Mouse (Mus musculus) CH12.LX (cell line): Measurements from ENCODE around the gene Kcnh6. TPM values are rescaled to one million over a fixed set of nuclear protein-coding genes. Genes with fewer than 3 reads are reported as not detected.

Experiments
- DNase-seq: peaks from one replicate; pipeline ENCODE4 v3.0.0-alpha.2; 2013; ENCODE audit errors: extremely low read depth
- H3K27ac ChIP-seq: 2 replicates; pipeline ENCODE4 v1.5.1; 2012; ENCODE audit warnings: low read depth, mild to moderate bottlenecking, control low read depth, moderate library complexity; ENCODE audit not compliant: insufficient read depth
- H3K27me3 ChIP-seq: replicated peaks from 2 replicates; pipeline ENCODE3; 2012; ENCODE audit warnings: inconsistent platforms
- H3K36me3 ChIP-seq, 2 experiments: replicated peaks in 1 of 2; 2 replicates each; pipeline versions ENCODE3 to v1.6.1; 2012; ENCODE audit warnings: inconsistent platforms in 1 of 2, low read length in 1 of 2, mild to moderate bottlenecking in 1 of 2, mixed read lengths in 1 of 2, moderate library complexity in 1 of 2; ENCODE audit not compliant: control insufficient read depth in 1 of 2, insufficient read depth in 1 of 2
- H3K4me1 ChIP-seq, 2 experiments: 2 replicates each; pipeline ENCODE4 v1.6.1; 2012; ENCODE audit warnings: inconsistent platforms in 1 of 2, moderate library complexity in 1 of 2; ENCODE audit not compliant: insufficient read depth in 2 of 2, control insufficient read depth in 1 of 2
- H3K4me2 ChIP-seq: 2 replicates; pipeline ENCODE4 v1.6.1; 2012; ENCODE audit warnings: low read depth, mild to moderate bottlenecking, control low read depth; ENCODE audit not compliant: poor library complexity, insufficient read depth, severe bottlenecking
- H3K4me3 ChIP-seq, 3 experiments: fragments of 150-350 bp in 1 of 3; sonication (generic) in 1 of 3; replicated peaks in 1 of 3; 2 replicates each; pipeline versions ENCODE3 to v1.5.1; 2011 to 2012; ENCODE audit warnings: low read depth in 2 of 3, low read length in 2 of 3, mild to moderate bottlenecking in 2 of 3, moderate library complexity in 2 of 3, control low read depth in 1 of 3, improper control_type of control experiment in 1 of 3, inconsistent platforms in 1 of 3, mixed read lengths in 1 of 3; ENCODE audit not compliant: poor library complexity in 1 of 3
- H3K79me2 ChIP-seq: replicated peaks from 2 replicates; pipeline ENCODE4 v1.6.1; 2012; ENCODE audit warnings: mild to moderate bottlenecking, moderate library complexity; ENCODE audit not compliant: control insufficient read depth, poor library complexity, insufficient read depth, severe bottlenecking; ENCODE audit errors: extremely low read depth
- H3K9ac ChIP-seq: 2 replicates; pipeline ENCODE4 v1.6.1; 2012; ENCODE audit warnings: low read depth, mild to moderate bottlenecking, control low read depth, moderate library complexity; ENCODE audit not compliant: insufficient read depth
- H3K9me3 ChIP-seq: replicated peaks from 2 replicates; pipeline ENCODE3; 2012; ENCODE audit warnings: low read length, inconsistent platforms, mixed read lengths
- EP300 ChIP-seq: IDR thresholded peaks from 2 replicates; pipeline ENCODE4 v1.6.1; 2011; ENCODE audit warnings: low read length, improper control_type of control experiment
- ETS1 ChIP-seq: conservative IDR thresholded peaks from 2 replicates; pipeline ENCODE4 v1.6.1; 2012; ENCODE audit warnings: low read depth, mild to moderate bottlenecking, inconsistent platforms, low read length, improper control_type of control experiment, moderate library complexity
- JUN ChIP-seq: IDR thresholded peaks from 2 replicates; pipeline ENCODE4 v1.6.1; 2011; ENCODE audit warnings: low read depth, mild to moderate bottlenecking, low read length, improper control_type of control experiment, moderate library complexity; ENCODE audit not compliant: insufficient read depth
- MAFK ChIP-seq: IDR thresholded peaks from 2 replicates; pipeline ENCODE4 v1.6.1; 2011; ENCODE audit warnings: low read length, improper control_type of control experiment; ENCODE audit not compliant: insufficient replicate concordance
- MAX ChIP-seq: IDR thresholded peaks from 2 replicates; pipeline ENCODE4 v1.6.1; 2011; ENCODE audit warnings: low read length, improper control_type of control experiment
- MEF2A ChIP-seq: IDR thresholded peaks from 2 replicates; pipeline ENCODE4 v1.6.1; 2014; ENCODE audit warnings: low read depth, mild to moderate bottlenecking, inconsistent platforms, low read length, improper control_type of control experiment, borderline replicate concordance
- MXI1 ChIP-seq: IDR thresholded peaks from 2 replicates; pipeline ENCODE4 v1.6.1; 2011; ENCODE audit warnings: mild to moderate bottlenecking, low read depth, low read length, improper control_type of control experiment
- MYC ChIP-seq: IDR thresholded peaks from 2 replicates; pipeline ENCODE4 v1.6.1; 2011; ENCODE audit warnings: low read depth, mild to moderate bottlenecking, improper control_type of control experiment, low read length
- NRF1 ChIP-seq: IDR thresholded peaks from 2 replicates; pipeline ENCODE4 v1.6.1; 2014; ENCODE audit warnings: low read depth, mild to moderate bottlenecking, inconsistent platforms, low read length, improper control_type of control experiment, moderate library complexity
- POLR2AphosphoS2 ChIP-seq: IDR thresholded peaks from 2 replicates; pipeline ENCODE4 v1.6.1; 2011; ENCODE audit warnings: low read depth, low read length, improper control_type of control experiment
- RCOR1 ChIP-seq: conservative IDR thresholded peaks from 2 replicates; pipeline ENCODE4 v1.6.1; 2012; ENCODE audit warnings: low read depth, mild to moderate bottlenecking, inconsistent platforms, low read length, improper control_type of control experiment
- SIN3A ChIP-seq: IDR thresholded peaks from 2 replicates; pipeline ENCODE4 v1.6.1; 2012; ENCODE audit warnings: low read length, improper control_type of control experiment, inconsistent platforms
- USF2 ChIP-seq: conservative IDR thresholded peaks from 2 replicates; pipeline ENCODE4 v1.6.1; 2011; ENCODE audit warnings: low read depth, low read length, improper control_type of control experiment
- ZNF384 ChIP-seq: IDR thresholded peaks from 2 replicates; pipeline ENCODE4 v1.6.1; 2012; ENCODE audit warnings: low read depth, low read length, improper control_type of control experiment, inconsistent platforms
- dilution Hi-C: fragments of 300-500 bp; cut with MboI; formaldehyde crosslinking; loops from 2 replicates; pipeline ENCODE4 v1.14.3; 2020; ENCODE audit warnings: low sequenced_read_pairs; ENCODE audit not compliant: extremely low pct_unique_long_range_greater_than_20kb, extremely low pct_ligation_motif_present
- in situ Hi-C: fragments of 300-500 bp; cut with MboI; formaldehyde crosslinking; loops from 3 replicates; pipeline ENCODE4 v1.14.3; 2019; ENCODE audit warnings: low sequenced_read_pairs, low pct_ligation_motif_present, low pct_unique_long_range_greater_than_20kb, mixed read lengths
- polyA plus RNA-seq: library from polyadenylated mRNA; unstranded; fragments of >175 nt; gene quantifications from 2 replicates; pipeline ENCODE4 v1.2.1, GENCODE M21; 2012; ENCODE audit warnings: low read depth; ENCODE audit not compliant: insufficient read length
- total RNA-seq, 2 experiments: library from RNA; depleted of rRNA; stranded (reverse); fragments of 300-350 nt in 1 of 2; fragments of >200 nt in 1 of 2; gene quantifications; 2 replicates each; pipeline ENCODE4 v1.2.3; 2012 to 2014

The Kcnh6 gene
- total and polyA plus RNA-seq, 3 experiments: 0.19 to 0.25 TPM; not detected in 1

DNA sequence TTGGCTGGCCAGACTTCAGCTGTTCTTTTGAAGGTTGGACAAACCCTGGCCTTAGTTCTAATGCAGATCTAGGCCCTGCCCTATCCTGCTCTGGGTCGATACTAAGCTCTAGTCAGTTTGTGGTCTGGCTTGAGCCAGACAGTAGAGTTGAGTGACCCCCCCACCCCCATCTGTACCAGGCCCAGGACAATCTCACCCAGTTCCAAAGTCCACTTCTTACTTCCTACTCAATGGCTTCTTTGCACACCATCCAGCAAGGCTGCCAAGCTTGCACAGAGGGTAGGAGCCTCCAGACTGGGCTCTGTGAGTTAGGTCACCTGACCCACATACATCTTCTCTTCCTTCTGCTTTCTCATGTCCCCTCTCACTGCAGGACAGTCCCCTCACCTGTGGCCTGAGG is 3.3 kb upstream of the Kcnh6 start:
- DNase-seq: no peak
- Histone ChIP-seq H3K4me2 (no peak overlapping the region), H3K79me2 (no peaks in the 10 kb centered on the region), H3K9ac (no peak overlapping the region), H3K4me1 (peaks cover 2 to 3% of the 10 kb centered on the region in 2 experiments; a peak in 3 of 4 replicates), H3K27me3 (peaks cover 91% of the 10 kb centered on the region), H3K4me3 (no peak overlapping the region), H3K27ac (no peak overlapping the region), H3K36me3 (no peaks in the 10 kb centered on the region), H3K9me3 (no peaks in the 10 kb centered on the region)
- dilution Hi-C loops: no loop called here
- in situ Hi-C loops: no loop called here
- TF ChIP-seq MYC (no peak), NRF1 (no peak), ETS1 (no peak)

- no peaks in the 10 kb centered on the region for H3K9me3 ChIP-seq
- in situ Hi-C loops: no loop called here
- DNase-seq: no peak
- H3K9ac ChIP-seq: no peak overlapping the region
- H3K79me2 ChIP-seq: no peaks in the 10 kb centered on the region
- no peak overlapping the region for H3K4me3 ChIP-seq
- H3K4me1 ChIP-seq: peaks cover 2 to 3% of the 10 kb centered on the region in 2 experiments; a peak in 3 of 4 replicates
- no peak overlapping the region for H3K27ac ChIP-seq
- no peak overlapping the region for H3K4me2 ChIP-seq
- no peak for TF ChIP-seq ETS1
- TF ChIP-seq SIN3A: no peak
- no peak for TF ChIP-seq MAX
- no peak for TF ChIP-seq MYC
- no peak for TF ChIP-seq JUN
- TF ChIP-seq EP300: no peak
- TF ChIP-seq POLR2AphosphoS2: no peak
- no peak for TF ChIP-seq MXI1
- no peaks in the 10 kb centered on the region for H3K36me3 ChIP-seq
- dilution Hi-C loops: no loop called here
- H3K27me3 ChIP-seq: peaks cover 94% of the 10 kb centered on the region
Measured at GRCm38 (mm10) chr11:106005970-106006369, 2.0 kb upstream of the Kcnh6 start.

DNA sequence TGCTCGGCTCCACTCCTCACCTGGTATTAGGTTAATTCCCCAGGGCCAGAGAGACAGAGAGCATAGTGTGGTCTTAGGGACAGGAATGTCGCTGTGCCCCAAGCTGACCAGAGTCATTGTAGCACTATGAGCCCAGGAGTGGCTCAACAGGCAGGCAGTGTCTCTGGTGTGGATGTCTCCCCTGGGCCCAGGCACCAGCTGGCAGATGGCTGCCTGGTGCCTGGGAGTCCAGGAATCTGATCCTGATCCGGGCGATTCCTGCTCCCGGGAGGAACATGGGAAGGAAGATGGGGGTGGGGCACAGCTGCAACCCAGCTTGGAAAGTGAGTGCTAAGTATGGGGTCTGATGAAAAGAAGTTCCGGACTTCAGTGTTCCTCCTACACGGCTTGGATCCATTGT is 4.8 kb downstream of the Kcnh6 start:
- Histone ChIP-seq H3K9ac (no peak overlapping the region), H3K27ac (no peak overlapping the region), H3K27me3 (peaks cover 98% of the 10 kb centered on the region), H3K36me3 (no peaks in the 10 kb centered on the region), H3K79me2 (no peaks in the 10 kb centered on the region), H3K4me3 (no peak overlapping the region), H3K9me3 (no peaks in the 10 kb centered on the region), H3K4me2 (no peak overlapping the region), H3K4me1 (peaks cover 2 to 3% of the 10 kb centered on the region in 2 experiments; a peak in 3 of 4 replicates)
- in situ Hi-C loops: no loop called here
- no peak for DNase-seq
- dilution Hi-C loops: no loop called here
- TF ChIP-seq MEF2A: no peak
- TF ChIP-seq RCOR1: no peak
- no peak for TF ChIP-seq NRF1
- no peak for TF ChIP-seq ZNF384
- TF ChIP-seq USF2: no peak
- no peak for TF ChIP-seq ETS1
- no peak for TF ChIP-seq MAFK
